Mouse (Mus musculus): ENCODE measurements around the gene Rtcb.
A peak's percentile ranks its signal among the peaks of the same experiment; 100 is the strongest.

The Rtcb gene

DNA sequence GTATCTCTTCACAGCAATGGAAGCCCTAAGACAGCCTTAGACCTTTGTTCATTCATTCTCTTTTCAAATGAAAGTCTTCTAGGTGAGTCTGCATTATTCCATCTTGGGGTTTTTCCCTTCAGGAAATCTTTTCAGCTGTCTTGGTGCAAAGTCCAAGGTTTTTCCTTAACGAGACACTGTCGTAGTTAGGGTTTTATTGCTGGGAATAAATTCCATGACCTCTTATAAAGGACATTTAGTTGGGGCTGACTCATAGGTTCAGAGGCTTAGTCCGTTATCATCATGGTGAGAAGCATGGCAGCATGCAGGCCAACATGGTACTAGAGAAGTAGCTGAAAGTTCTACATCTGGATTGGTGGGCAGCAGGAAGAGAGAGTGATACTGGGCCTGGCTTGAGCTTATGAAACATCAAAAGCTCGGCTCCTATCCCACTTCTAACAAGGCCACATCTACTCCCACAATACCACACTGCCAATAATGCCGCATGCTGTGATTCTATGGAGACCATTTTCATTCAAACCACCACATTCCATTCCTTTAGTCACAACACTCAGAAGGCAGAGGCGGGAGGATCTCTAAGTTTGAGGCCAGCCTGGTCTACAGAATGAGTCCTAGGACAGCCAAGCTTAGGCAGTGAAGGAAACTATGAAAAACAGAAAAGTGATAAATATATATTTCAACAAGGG is 21.2 kb downstream of the Rtcb start:
- DNase-seq (ENCODE audit: extremely low spot score): no peak

- no peak for DNase-seq (ENCODE audit: extremely low spot score)
Measured at GRCm38 (mm10) chr10:85929962-85930361, 27.7 kb downstream of the Rtcb start.

DNA sequence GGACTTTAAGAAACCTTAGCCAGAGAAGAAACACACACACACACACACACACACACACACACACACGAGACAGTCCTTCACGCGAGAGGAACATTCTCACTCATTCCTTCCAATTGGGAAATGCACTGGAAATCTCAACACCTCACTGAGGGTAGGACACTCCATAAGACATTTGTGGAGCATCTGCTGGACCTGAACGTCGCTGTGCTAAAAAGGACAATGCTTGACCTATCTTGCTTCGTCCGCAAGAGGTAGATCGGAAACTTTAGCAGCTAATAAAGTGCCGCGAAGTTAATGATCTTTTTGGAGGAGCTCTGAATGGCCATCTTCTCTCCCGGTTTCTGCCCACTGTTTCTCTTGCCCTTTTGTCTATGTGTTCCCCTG is 28.4 kb downstream of the Rtcb start:
- DNase-seq (ENCODE audit: extremely low spot score): peak; percentile 4

DNA sequence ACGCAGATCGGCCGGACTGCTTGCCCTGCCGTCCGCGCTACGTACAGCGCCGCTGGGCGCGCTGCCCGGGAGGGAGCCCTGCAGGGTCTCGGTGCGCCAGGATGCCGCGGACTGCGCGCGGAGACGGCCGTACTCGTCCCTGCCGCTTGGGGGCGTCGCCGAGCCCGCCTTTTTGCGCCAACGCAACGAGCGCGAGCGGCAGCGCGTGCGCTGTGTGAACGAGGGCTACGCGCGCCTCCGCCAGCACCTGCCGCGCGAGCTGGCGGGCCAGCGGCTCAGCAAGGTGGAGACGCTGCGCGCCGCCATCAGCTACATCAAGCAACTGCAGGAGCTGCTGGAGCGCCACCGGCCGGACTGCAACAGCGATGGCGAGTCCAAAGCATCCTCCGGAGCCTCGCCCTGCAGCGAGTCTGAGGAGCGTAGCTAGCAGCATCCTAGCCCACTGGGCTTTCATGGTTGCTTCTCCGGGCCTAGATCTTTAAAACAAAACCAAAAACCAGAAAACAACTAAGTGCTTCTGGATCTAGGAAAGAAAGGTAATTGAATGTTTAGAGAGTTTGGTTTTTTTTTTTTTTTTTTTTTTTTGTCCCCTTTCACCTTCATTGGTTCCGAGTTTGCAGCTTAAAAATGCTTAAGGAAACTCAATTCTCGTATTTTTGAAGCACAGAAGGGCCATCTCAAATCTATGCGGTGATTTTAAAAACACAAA is 29.0 kb downstream of the Rtcb start:
- peak; percentile 85 for DNase-seq (ENCODE audit: extremely low spot score)

- DNase-seq (ENCODE audit: extremely low spot score): peak; percentile 51
Measured at GRCm38 (mm10) chr10:85927676-85928445, 29.8 kb downstream of the Rtcb start, which contains the start of gene Ascl4. Gene Ascl4, plus strand, starts transcription at chr10:85927681.

GRCm38 (mm10) chr10:85916498-85917309 is 40.9 kb downstream of the Rtcb start, which contains the start of gene Prdm4:
Gene Prdm4, minus strand, starts transcription at chr10:85917142.
- peak; percentile 96 for DNase-seq (ENCODE audit: extremely low spot score)

All from embryo, embryonic 9.5 days (tissue).